Mouse (Mus musculus): ENCODE measurements around the gene Nrg4. TPM values are rescaled to one million over a fixed set of nuclear protein-coding genes. Genes with fewer than 3 reads are reported as not detected.
A peak's percentile ranks its signal among the peaks of the same experiment; 100 is the strongest.

Nrg4 gene
- total RNA-seq, 2 experiments from 2014 or later: 0.37 to 0.46 TPM

GRCm38 (mm10) chr9:55325061-55325460 lies 1.6 kb downstream of the Nrg4 start:
- DNase-seq (ENCODE audit: low spot score in 2 of 2): no peak
- intact Hi-C loops (cut with DNase I): loop anchor here (2.0 to 10.0 kb wide), 2 partner anchors 68 to 210 kb away; partner anchors contain the start of gene Isl2

DNA sequence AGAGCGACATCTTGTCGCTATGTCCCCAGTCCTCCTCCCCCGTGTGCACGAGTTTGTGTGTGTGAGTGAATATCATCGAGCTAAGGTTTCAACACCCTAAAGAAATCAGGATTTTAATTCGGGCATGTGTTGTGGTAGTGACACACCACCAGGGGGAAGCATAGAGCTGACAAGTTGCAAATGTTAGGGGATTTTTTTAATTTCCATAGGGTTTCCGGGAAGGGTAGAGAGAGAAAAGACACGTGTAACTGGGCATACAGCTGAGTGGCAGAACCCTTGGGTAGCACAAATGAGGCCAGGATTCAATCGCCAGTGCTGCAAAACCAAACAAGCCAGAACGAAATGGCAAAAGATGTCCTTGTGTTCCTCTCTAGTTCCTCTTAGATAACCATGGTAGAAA lies 2.1 kb downstream of the Nrg4 start:
- intact Hi-C loops (cut with DNase I): loop anchor here (2.0 to 10.0 kb wide), 2 partner anchors 68 to 210 kb away; partner anchors contain the start of gene Isl2
- DNase-seq (ENCODE audit: low spot score in 2 of 2): peak; percentile 10 to 30

DNA sequence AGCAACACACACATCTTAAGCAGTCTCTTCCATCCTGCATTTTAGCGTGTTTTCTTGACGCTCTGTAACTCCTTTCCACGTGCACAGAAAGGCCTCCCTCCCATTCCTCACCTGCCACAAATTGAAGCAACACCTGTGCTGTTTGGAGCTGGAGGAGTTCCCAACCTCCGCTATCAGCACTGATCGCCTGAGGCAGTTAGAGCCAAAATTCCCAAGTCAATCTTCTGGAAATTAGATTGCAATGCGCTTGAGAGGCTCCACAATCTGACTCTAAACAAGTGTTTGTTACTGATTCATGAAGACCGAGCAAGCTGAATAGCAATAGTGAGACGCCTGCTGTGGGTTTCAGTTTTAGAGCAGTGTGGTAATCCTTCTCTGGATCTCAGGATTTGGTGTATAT lies 2.6 kb downstream of the Nrg4 start:
- DNase-seq (ENCODE audit: low spot score in 2 of 2): no peak
- intact Hi-C loops (cut with DNase I): loop anchor here (2.0 to 10.0 kb wide), 2 partner anchors 69 to 211 kb away; partner anchors contain the start of gene Isl2

DNA sequence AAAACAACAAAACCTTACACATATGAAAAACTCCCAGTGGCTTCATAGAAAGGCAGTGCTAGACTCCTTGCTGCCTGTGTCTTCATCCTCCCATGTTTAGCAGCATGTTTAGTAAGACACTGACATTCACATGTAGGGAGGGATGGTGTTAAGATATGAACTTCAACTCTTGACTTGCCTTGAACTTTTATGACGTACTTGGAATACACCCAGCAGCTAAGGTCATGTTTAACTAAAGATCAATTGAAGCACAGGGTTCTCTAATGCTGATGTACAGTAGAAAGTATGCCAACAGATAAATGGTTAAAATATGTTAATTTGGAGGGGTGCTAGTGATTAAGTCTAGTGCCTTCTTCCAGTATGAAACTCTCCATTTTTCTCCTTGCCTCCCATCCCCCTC lies 4.0 kb downstream of the Nrg4 start:
- intact Hi-C loops (cut with DNase I): loop anchor here (10.0 kb wide), 1 partner anchor 212 kb away; the partner anchor contains the start of gene Isl2
- no peak for DNase-seq (ENCODE audit: low spot score in 2 of 2)

GRCm38 (mm10) chr9:55313619-55314261 lies 12.9 kb downstream of the Nrg4 start:
- peak in 1 of 2 experiments; percentile 56 for DNase-seq (ENCODE audit: low spot score in 2 of 2)
- intact Hi-C loops (cut with DNase I): loop anchor here (5.0 kb wide), 2 partner anchors 81 to 171 kb away; no protein-coding TSS in a partner anchor

GRCm38 (mm10) chr9:55311560-55311959 lies 15.1 kb downstream of the Nrg4 start:
- intact Hi-C loops (cut with DNase I): loop anchor here (2.0 to 5.0 kb wide), 3 partner anchors 79 to 287 kb away; no protein-coding TSS in a partner anchor
- peak; percentile 73 to 87 for DNase-seq (ENCODE audit: low spot score in 2 of 2)

DNA sequence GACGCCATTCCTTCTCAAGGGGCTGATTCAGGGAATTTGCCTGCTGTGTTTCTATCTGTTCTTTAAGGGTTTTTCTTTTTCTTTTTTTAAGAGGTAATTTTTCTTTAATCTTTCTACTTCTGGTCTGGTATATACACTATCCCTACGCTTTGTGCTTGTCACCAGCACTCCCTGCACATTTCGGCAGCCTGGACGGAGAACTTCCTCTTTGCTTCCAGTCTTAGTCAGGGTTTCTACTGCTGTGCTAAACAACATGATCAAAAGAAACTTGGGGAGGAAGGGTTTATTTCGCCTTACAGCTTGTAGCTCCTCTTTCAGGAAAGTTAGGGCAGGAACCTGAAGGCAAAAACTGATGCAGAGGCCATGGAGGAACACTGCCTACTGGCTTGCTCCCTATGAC lies 18.2 kb downstream of the Nrg4 start:
- intact Hi-C loops (cut with DNase I): no loop called here
- no peak for DNase-seq (ENCODE audit: low spot score in 2 of 2)

GRCm38 (mm10) chr9:55307557-55307956 lies 19.1 kb downstream of the Nrg4 start:
- intact Hi-C loops (cut with DNase I): no loop called here
- no peak for DNase-seq (ENCODE audit: low spot score in 2 of 2)

DNA sequence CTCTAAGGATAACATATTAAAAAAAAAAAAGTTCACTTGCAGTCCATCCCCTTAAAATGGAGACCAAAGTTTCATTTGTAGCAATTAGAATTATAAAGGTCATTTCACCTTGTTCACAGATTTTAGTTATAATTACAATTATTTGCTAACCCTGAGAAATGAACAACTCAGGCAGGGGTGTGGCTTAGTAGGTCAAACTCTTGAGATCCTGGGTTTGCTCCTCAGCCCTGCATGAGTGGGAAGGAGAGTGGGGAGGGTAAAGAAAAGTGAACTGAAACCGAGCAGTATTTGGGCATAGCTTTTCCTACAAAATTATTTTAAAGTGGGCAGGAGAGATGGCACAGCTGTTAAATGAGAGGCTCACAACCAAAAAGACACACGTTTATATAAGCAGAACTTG lies 19.6 kb downstream of the Nrg4 start:
- no peak for DNase-seq (ENCODE audit: low spot score in 2 of 2)
- intact Hi-C loops (cut with DNase I): no loop called here

DNA sequence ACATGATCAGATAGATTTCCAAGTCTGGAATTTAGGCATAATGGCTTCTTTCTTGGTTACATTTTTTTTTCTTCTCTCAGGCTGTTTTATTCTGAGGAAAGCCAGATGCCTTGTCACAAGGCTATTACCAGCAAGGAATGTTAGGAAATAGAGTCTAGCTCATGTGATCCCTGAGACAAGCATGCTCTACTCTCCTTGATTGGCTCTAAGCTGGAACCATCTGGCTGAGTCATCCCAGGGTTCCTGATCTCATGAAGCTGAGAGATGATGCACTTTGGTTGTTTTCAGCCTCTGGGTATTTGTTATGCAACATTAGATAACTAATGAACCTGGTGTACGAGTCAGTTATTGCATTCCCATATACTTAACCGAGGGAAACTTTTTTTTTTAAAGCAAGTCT lies 30.4 kb downstream of the Nrg4 start:
- intact Hi-C loops (cut with DNase I): no loop called here

DNA sequence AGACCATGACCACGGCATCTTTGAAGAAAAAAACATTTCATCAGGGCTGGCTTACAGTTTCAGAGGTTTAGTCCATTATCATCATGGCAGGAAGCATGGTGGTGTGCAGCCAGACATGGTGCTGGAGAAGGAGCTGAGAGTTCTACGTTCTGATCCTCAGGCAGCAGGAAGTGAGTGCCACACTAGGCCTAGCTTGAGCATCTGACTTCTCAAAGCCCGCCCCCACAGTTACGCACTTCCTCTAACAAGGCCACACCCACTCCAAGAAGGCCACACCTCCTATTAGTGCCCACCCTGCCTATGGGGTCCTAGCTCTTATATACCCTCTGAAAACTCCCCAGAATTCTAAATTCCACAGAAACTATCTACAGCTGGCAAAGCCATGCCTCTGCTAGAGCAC lies 34.7 kb downstream of the Nrg4 start:
- DNase-seq (ENCODE audit: low spot score in 2 of 2): no peak
- intact Hi-C loops (cut with DNase I): no loop called here

More for the DNA sequence above, 30.4 kb downstream of the Nrg4 start:
- DNase-seq (ENCODE audit: low spot score in 2 of 2): peak in 1 of 2 experiments; percentile 9

- intact Hi-C loops (cut with DNase I): no loop called here
- no peak for DNase-seq (ENCODE audit: low spot score in 2 of 2)
These were observed 37.0 kb downstream of the Nrg4 start for GRCm38 (mm10) chr9:55289475-55290198.

- intact Hi-C loops (cut with DNase I): no loop called here
These were observed 41.4 kb downstream of the Nrg4 start for GRCm38 (mm10) chr9:55285197-55285596.

DNA sequence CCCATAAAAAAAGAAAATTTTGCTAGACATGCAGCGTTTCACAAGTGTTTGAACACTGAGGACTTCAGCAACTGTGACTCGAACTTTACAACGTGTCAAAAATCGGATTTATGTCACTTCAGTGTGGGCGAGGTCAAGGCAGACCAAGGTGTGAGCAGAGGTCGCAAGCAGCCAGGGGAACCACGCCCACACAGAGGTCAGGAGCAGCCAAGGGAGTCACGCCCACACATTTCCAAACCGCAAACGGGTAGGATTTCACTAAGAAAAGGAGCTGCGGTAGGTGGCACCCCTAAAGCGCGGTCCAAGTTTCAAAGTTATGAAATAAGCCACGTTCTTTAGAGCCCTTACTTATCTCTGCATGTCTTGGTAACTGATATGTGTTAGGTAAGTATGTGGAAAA lies 43.1 kb downstream of the Nrg4 start:
- DNase-seq (ENCODE audit: low spot score in 2 of 2): no peak
- intact Hi-C loops (cut with DNase I): no loop called here

More at GRCm38 (mm10) chr9:55285197-55285596, 41.4 kb downstream of the Nrg4 start:
- no peak for DNase-seq (ENCODE audit: low spot score in 2 of 2)

GRCm38 (mm10) chr9:55279114-55279825 lies 47.4 kb downstream of the Nrg4 start:
- intact Hi-C loops (cut with DNase I): no loop called here
- no peak for DNase-seq (ENCODE audit: low spot score in 2 of 2)

- DNase-seq (ENCODE audit: low spot score in 2 of 2): no peak
- intact Hi-C loops (cut with DNase I): no loop called here
These were observed 49.1 kb downstream of the Nrg4 start for GRCm38 (mm10) chr9:55277562-55277961.

DNA sequence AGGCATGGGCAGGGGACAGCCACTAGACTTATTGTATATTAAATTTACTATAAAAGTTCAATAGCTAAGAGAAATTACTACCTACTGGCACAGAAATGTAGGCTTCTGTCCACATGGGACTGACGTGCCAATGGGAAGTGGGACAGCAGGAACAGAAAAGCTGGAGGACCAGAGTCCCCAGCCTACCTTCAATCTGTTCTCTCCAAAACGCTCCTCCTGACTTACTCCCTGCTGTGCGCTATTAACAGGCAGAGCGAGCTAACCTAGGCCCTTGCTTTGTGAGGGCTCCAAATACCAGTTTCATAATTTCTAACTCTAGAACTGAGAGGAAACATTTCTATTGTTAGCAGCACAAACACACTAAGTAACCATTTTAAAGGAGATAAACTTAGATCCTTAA lies 52.7 kb downstream of the Nrg4 start:
- peak; percentile 8 to 68 for DNase-seq (ENCODE audit: low spot score in 2 of 2)
- intact Hi-C loops (cut with DNase I): no loop called here

GRCm38 (mm10) chr9:55271960-55272560 lies 54.6 kb downstream of the Nrg4 start:
- intact Hi-C loops (cut with DNase I): no loop called here
- no peak for DNase-seq (ENCODE audit: low spot score in 2 of 2)

DNA sequence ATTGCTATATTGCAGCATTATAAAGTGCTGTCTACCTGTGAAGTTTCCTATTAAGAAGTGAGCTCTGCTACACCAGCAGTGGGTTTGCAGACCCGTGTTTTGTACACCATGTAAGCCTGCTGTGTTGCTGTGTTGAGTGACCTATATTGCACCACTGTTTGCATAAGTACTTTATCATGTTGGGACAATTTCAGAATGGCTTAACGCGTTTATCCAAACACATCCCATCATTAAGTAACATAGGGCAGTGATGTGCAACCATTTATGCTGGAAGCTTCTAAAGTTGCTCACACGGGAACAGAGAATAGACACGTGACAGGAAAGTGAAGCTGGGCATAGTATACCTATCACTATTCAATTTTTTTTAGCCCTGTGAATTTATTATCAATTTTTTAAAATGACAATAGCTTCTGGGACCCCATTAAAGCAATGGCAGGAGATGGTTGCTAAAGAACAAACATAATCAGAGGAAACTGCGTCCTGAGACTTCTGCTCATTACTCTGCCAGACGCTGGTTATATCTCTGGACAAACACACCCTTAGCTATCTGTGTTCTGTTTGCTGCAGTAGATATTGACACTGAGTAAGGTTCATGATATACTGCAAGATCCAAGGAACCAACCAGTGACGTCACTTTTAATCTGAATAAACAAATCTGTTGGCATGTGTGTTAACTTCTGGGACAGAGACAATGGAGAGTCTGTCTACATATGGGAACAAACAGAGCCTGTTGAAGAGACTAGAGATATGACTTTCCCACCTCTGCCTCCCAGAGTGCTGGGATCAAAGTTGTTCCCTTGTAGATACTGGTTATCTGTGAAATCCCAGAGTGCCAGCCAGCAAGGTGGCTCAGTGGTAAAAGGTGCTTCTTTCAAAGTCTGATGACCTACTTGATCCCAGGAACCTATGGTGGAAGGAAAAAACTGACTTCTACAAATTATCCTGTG lies 62.0 kb downstream of the Nrg4 start:
- intact Hi-C loops (cut with DNase I): no loop called here
- no peak for DNase-seq (ENCODE audit: low spot score in 2 of 2)
